Mouse (Mus musculus) midbrain, embryonic 13.5 days (tissue): ENCODE data around the gene Trem1. TPM values are rescaled to one million over a fixed set of nuclear protein-coding genes. Genes with fewer than 3 reads are reported as not detected.

Experiments used
- ATAC-seq: fragments of 200-750 bp; cut with Nextera tagmentation; 2 replicates; pipeline ENCODE4 v1.8.0; 2017; ENCODE audit warnings: mild to moderate bottlenecking, moderate TSS enrichment, moderate library complexity
- H3K27ac ChIP-seq: fragments of 300-500 bp; sonication (generic); 2 replicates; pipeline ENCODE4 v1.5.1; 2015; ENCODE audit warnings: inconsistent platforms, mild to moderate bottlenecking, moderate library complexity
- H3K27me3 ChIP-seq: fragments of 300-500 bp; sonication (generic); 2 replicates; pipeline ENCODE4 v1.6.1; 2015; ENCODE audit warnings: mild to moderate bottlenecking, inconsistent platforms
- H3K36me3 ChIP-seq: fragments of 300-500 bp; sonication (generic); 2 replicates; pipeline ENCODE4 v1.6.1; 2015; ENCODE audit warnings: mild to moderate bottlenecking, inconsistent platforms
- H3K4me1 ChIP-seq: fragments of 300-500 bp; sonication (generic); replicated peaks from 2 replicates; pipeline ENCODE4 v1.6.1; 2015; ENCODE audit warnings: inconsistent platforms
- H3K4me2 ChIP-seq: fragments of 300-500 bp; sonication (generic); replicated peaks from 2 replicates; pipeline ENCODE4 v1.6.1; 2015; ENCODE audit warnings: moderate library complexity, mild to moderate bottlenecking, inconsistent platforms
- H3K4me3 ChIP-seq: fragments of 300-500 bp; sonication (generic); replicated peaks from 2 replicates; pipeline ENCODE4 v1.5.1; 2015; ENCODE audit warnings: mild to moderate bottlenecking, inconsistent platforms
- H3K9ac ChIP-seq: fragments of 300-500 bp; sonication (generic); replicated peaks from 2 replicates; pipeline ENCODE4 v1.6.1; 2015; ENCODE audit warnings: mild to moderate bottlenecking, inconsistent platforms
- H3K9me3 ChIP-seq: fragments of 300-500 bp; sonication (generic); 2 replicates; pipeline ENCODE4 v1.6.1; 2016; ENCODE audit warnings: mild to moderate bottlenecking, inconsistent platforms
- WGBS: fragments of 180-500 bp; shearing (Covaris S2); methylation state at CpG from one replicate; pipeline ENCODE4 v1.1.7; 2015; 5-methylcytosine and 5-hydroxymethylcytosine counted together
- polyA plus RNA-seq: library from polyadenylated mRNA; unstranded; fragments of >200 nt; fragmentation: Nextera tagmentation; extraction: Ambion mirVana; gene quantifications from 2 replicates; pipeline ENCODE4 v1.2.1, GENCODE M21; 2015

The Trem1 gene
- not detected in 2 replicates for polyA plus RNA-seq

GRCm38 (mm10) chr17:48232518-48232917 is at the start of gene Trem1:
Trem1 (plus strand) TSS chr17:48232768.
- H3K4me2 ChIP-seq: no peak within 1 kb of the TSS
- no peaks in the 10 kb centered on the region for H3K9me3 ChIP-seq
- no peak within 1 kb of the TSS for H3K4me3 ChIP-seq
- 88% methylated on average over 6 of the region's 6 CpGs for WGBS
- H3K4me1 ChIP-seq: no peaks in the 10 kb centered on the region
- H3K36me3 ChIP-seq: no peaks in the 10 kb centered on the region
- H3K9ac ChIP-seq: no peak within 1 kb of the TSS
- no peak for ATAC-seq
- no peaks in the 10 kb centered on the region for H3K27me3 ChIP-seq
- H3K27ac ChIP-seq: no peak within 1 kb of the TSS

- H3K36me3 ChIP-seq: no peaks in the 10 kb centered on the region
- H3K27me3 ChIP-seq: no peaks in the 10 kb centered on the region
- no peak overlapping the region for H3K4me3 ChIP-seq
- H3K9ac ChIP-seq: no peak overlapping the region
- no peak for ATAC-seq
- peaks cover 5% of the 10 kb centered on the region; the same call in 1 of the 2 replicates for H3K9me3 ChIP-seq
- H3K4me2 ChIP-seq: no peak overlapping the region
- 75% methylated on average over 5 of the region's 5 CpGs for WGBS
- no peaks in the 10 kb centered on the region for H3K4me1 ChIP-seq
- H3K27ac ChIP-seq: no peak overlapping the region
These were observed 47.3 kb upstream of the Trem1 start for GRCm38 (mm10) chr17:48185252-48185651.

- no peak for ATAC-seq
- Histone ChIP-seq H3K27ac (no peak overlapping the region), H3K9me3 (no peaks in the 10 kb centered on the region), H3K27me3 (no peaks in the 10 kb centered on the region), H3K4me1 (no peaks in the 10 kb centered on the region), H3K36me3 (no peaks in the 10 kb centered on the region), H3K4me3 (no peak overlapping the region), H3K4me2 (no peak overlapping the region), H3K9ac (no peak overlapping the region)
- WGBS: 82% methylated on average over 2 of the region's 2 CpGs
These were observed 40.2 kb upstream of the Trem1 start for GRCm38 (mm10) chr17:48192366-48192765.

- Histone ChIP-seq H3K4me1 (no peaks in the 10 kb centered on the region), H3K36me3 (no peaks in the 10 kb centered on the region), H3K27me3 (no peaks in the 10 kb centered on the region), H3K4me3 (no peak overlapping the region), H3K4me2 (no peak overlapping the region), H3K27ac (no peak overlapping the region), H3K9ac (no peak overlapping the region), H3K9me3 (peaks cover 15% of the 10 kb centered on the region; the same call in 1 of the 2 replicates)
- WGBS: 95% methylated on average over 12 of the region's 12 CpGs
- no peak for ATAC-seq
These were observed 29.5 kb upstream of the Trem1 start for GRCm38 (mm10) chr17:48203086-48203485.

GRCm38 (mm10) chr17:48212596-48212995 is 20.0 kb upstream of the Trem1 start:
- Histone ChIP-seq H3K4me2 (no peak overlapping the region), H3K4me3 (no peak overlapping the region), H3K36me3 (no peaks in the 10 kb centered on the region), H3K9ac (no peak overlapping the region), H3K27me3 (no peaks in the 10 kb centered on the region), H3K4me1 (no peaks in the 10 kb centered on the region), H3K9me3 (no peaks in the 10 kb centered on the region), H3K27ac (no peak overlapping the region)
- ATAC-seq: no peak
- WGBS: 96% methylated on average over 12 of the region's 12 CpGs

- 72% methylated on average over 5 of the region's 5 CpGs for WGBS
- no peak for ATAC-seq
- no peak overlapping the region for H3K4me2 ChIP-seq
These were observed 19.1 kb upstream of the Trem1 start for GRCm38 (mm10) chr17:48213511-48213910.

GRCm38 (mm10) chr17:48215429-48215828 is 17.1 kb upstream of the Trem1 start:
- Histone ChIP-seq H3K4me3 (no peak overlapping the region), H3K4me1 (no peaks in the 10 kb centered on the region), H3K27me3 (no peaks in the 10 kb centered on the region), H3K27ac (no peak overlapping the region), H3K9ac (no peak overlapping the region), H3K36me3 (no peaks in the 10 kb centered on the region), H3K9me3 (no peaks in the 10 kb centered on the region), H3K4me2 (no peak overlapping the region)
- ATAC-seq: no peak
- 98% methylated on average over 1 of the region's 1 CpGs for WGBS

More at GRCm38 (mm10) chr17:48213511-48213910, 19.1 kb upstream of the Trem1 start:
- Histone ChIP-seq H3K27me3 (no peaks in the 10 kb centered on the region), H3K36me3 (no peaks in the 10 kb centered on the region), H3K9me3 (no peaks in the 10 kb centered on the region), H3K4me3 (no peak overlapping the region), H3K27ac (no peak overlapping the region), H3K4me1 (no peaks in the 10 kb centered on the region), H3K9ac (no peak overlapping the region)

GRCm38 (mm10) chr17:48230680-48231079 is 1.9 kb upstream of the Trem1 start:
- WGBS: 86% methylated on average over 7 of the region's 7 CpGs
- no peak overlapping the region for H3K4me3 ChIP-seq
- no peaks in the 10 kb centered on the region for H3K36me3 ChIP-seq
- no peaks in the 10 kb centered on the region for H3K4me1 ChIP-seq
- no peaks in the 10 kb centered on the region for H3K9me3 ChIP-seq
- no peak overlapping the region for H3K9ac ChIP-seq
- H3K4me2 ChIP-seq: no peak overlapping the region
- no peak overlapping the region for H3K27ac ChIP-seq
- no peak for ATAC-seq
- H3K27me3 ChIP-seq: no peaks in the 10 kb centered on the region

- H3K27ac ChIP-seq: no peak overlapping the region
- H3K4me3 ChIP-seq: no peak overlapping the region
- H3K27me3 ChIP-seq: no peaks in the 10 kb centered on the region
- no peak overlapping the region for H3K4me2 ChIP-seq
- 0 out of 2 replicates have a peak, but pooled peaks cover 4% of the 10 kb centered on the region for H3K9me3 ChIP-seq
- H3K36me3 ChIP-seq: no peaks in the 10 kb centered on the region
- H3K4me1 ChIP-seq: no peaks in the 10 kb centered on the region
- no peak overlapping the region for H3K9ac ChIP-seq
- ATAC-seq: no peak
- WGBS: 82% methylated on average over 4 of the region's 4 CpGs
These were observed 1.2 kb downstream of the Trem1 start for GRCm38 (mm10) chr17:48233789-48234188.

- no peak overlapping the region for H3K4me3 ChIP-seq
- H3K4me1 ChIP-seq: no peaks in the 10 kb centered on the region
- 79% methylated on average over 5 of the region's 5 CpGs for WGBS
- H3K9me3 ChIP-seq: 0 out of 2 replicates have a peak, but pooled peaks cover 4% of the 10 kb centered on the region
- no peaks in the 10 kb centered on the region for H3K36me3 ChIP-seq
- no peak overlapping the region for H3K27ac ChIP-seq
- ATAC-seq: no peak
- no peak overlapping the region for H3K9ac ChIP-seq
- no peaks in the 10 kb centered on the region for H3K27me3 ChIP-seq
- H3K4me2 ChIP-seq: no peak overlapping the region
These were observed 2.0 kb downstream of the Trem1 start for GRCm38 (mm10) chr17:48234550-48234949.

- Histone ChIP-seq H3K27ac (no peak overlapping the region), H3K9ac (no peak overlapping the region), H3K36me3 (no peaks in the 10 kb centered on the region), H3K4me3 (no peak overlapping the region), H3K27me3 (no peaks in the 10 kb centered on the region), H3K9me3 (0 out of 2 replicates have a peak, but pooled peaks cover 4% of the 10 kb centered on the region), H3K4me1 (no peaks in the 10 kb centered on the region), H3K4me2 (no peak overlapping the region)
- no peak for ATAC-seq
- 66% methylated on average over 4 of the region's 4 CpGs for WGBS
These were observed 3.3 kb downstream of the Trem1 start for GRCm38 (mm10) chr17:48235773-48236370.

- no peaks in the 10 kb centered on the region for H3K27me3 ChIP-seq
- no peak for ATAC-seq
- no peak overlapping the region for H3K9ac ChIP-seq
- H3K9me3 ChIP-seq: 0 out of 2 replicates have a peak, but pooled peaks cover 4% of the 10 kb centered on the region
- no peak overlapping the region for H3K27ac ChIP-seq
- 92% methylated on average over 8 of the region's 8 CpGs for whole genome bisulfite sequencing
- no peaks in the 10 kb centered on the region for H3K36me3 ChIP-seq
- no peak overlapping the region for H3K4me2 ChIP-seq
- no peak overlapping the region for H3K4me3 ChIP-seq
- no peaks in the 10 kb centered on the region for H3K4me1 ChIP-seq
These were observed 5.1 kb downstream of the Trem1 start for GRCm38 (mm10) chr17:48237621-48238020.
